Mouse (Mus musculus): ENCODE data around the gene Usp13. TPM values are rescaled to one million over a fixed set of nuclear protein-coding genes. Genes with fewer than 3 reads are reported as not detected.

The Usp13 gene
- polyA plus RNA-seq, 2 experiments = 4.9 to 5.5 TPM

GRCm38 (mm10) chr3:32965528-32965927, 148.2 kb downstream of the Usp13 start:
- DNase-seq (ENCODE audit: low spot score) (no peak), ATAC-seq (ENCODE audit: low FRiP score, low read depth) (no peak)
- H3K27ac ChIP-seq (replicated peaks; ENCODE audit: low read depth, low read length) = no peak overlapping the region
- no peaks in the 10 kb centered on the region for H3K9me3 ChIP-seq (ENCODE audit: control insufficient read depth, low read length)
- H3K27me3 ChIP-seq (ENCODE audit: control insufficient read depth, insufficient read depth, low read length) = no peaks in the 10 kb centered on the region
- H3K9ac ChIP-seq (ENCODE audit: low read depth, low read length, severe bottlenecking) = no peak overlapping the region
- TF ChIP-seq POLR2A (IDR thresholded peaks at IDR 0.05; ENCODE audit: borderline replicate concordance, extremely low read depth, insufficient read depth, insufficient read length) = no peak
- H3K4me3 ChIP-seq (replicated peaks; ENCODE audit: low read length) = no peak overlapping the region
- H3K4me1 ChIP-seq (ENCODE audit: control insufficient read depth, insufficient read depth, low read length) = no peaks in the 10 kb centered on the region
- H3K36me3 ChIP-seq (ENCODE audit: control insufficient read depth, insufficient read depth, low read length) = no peaks in the 10 kb centered on the region
- WGBS = 4% methylated on average over 2 of the region's 2 CpGs
- no peak overlapping the region for H3K4me2 ChIP-seq (replicated peaks; ENCODE audit: low read depth, low read length, severe bottlenecking)

- WGBS = 88% methylated on average over 1 of the region's 1 CpGs
- Histone ChIP-seq H3K36me3 (ENCODE audit: control insufficient read depth, insufficient read depth, low read length) (no peaks in the 10 kb centered on the region), H3K27ac (replicated peaks; ENCODE audit: low read depth, low read length) (no peak overlapping the region), H3K9me3 (ENCODE audit: control insufficient read depth, low read length) (no peaks in the 10 kb centered on the region; the same call in 1 of the 2 replicates), H3K4me1 (ENCODE audit: control insufficient read depth, insufficient read depth, low read length) (no peaks in the 10 kb centered on the region), H3K27me3 (ENCODE audit: control insufficient read depth, insufficient read depth, low read length) (no peaks in the 10 kb centered on the region), H3K4me3 (replicated peaks; ENCODE audit: low read length) (no peak overlapping the region), H3K4me2 (replicated peaks; ENCODE audit: low read depth, low read length, severe bottlenecking) (no peak overlapping the region), H3K9ac (ENCODE audit: low read depth, low read length, severe bottlenecking) (no peak overlapping the region)
- no peak for TF ChIP-seq POLR2A (IDR thresholded peaks at IDR 0.05; ENCODE audit: borderline replicate concordance, extremely low read depth, insufficient read depth, insufficient read length)
- DNase-seq (ENCODE audit: low spot score) (no peak), ATAC-seq (ENCODE audit: low FRiP score, low read depth) (no peak)
Measured at GRCm38 (mm10) chr3:32968671-32969425, 151.5 kb downstream of the Usp13 start.

GRCm38 (mm10) chr3:32970257-32970656, 152.9 kb downstream of the Usp13 start:
- Histone ChIP-seq H3K36me3 (ENCODE audit: control insufficient read depth, insufficient read depth, low read length) (no peaks in the 10 kb centered on the region), H3K9ac (ENCODE audit: low read depth, low read length, severe bottlenecking) (no peak overlapping the region), H3K4me1 (ENCODE audit: control insufficient read depth, insufficient read depth, low read length) (no peaks in the 10 kb centered on the region), H3K4me3 (replicated peaks; ENCODE audit: low read length) (no peak overlapping the region), H3K27me3 (ENCODE audit: control insufficient read depth, insufficient read depth, low read length) (no peaks in the 10 kb centered on the region), H3K4me2 (replicated peaks; ENCODE audit: low read depth, low read length, severe bottlenecking) (no peak overlapping the region), H3K27ac (replicated peaks; ENCODE audit: low read depth, low read length) (no peak overlapping the region), H3K9me3 (ENCODE audit: control insufficient read depth, low read length) (no peaks in the 10 kb centered on the region; the same call in 1 of the 2 replicates)
- 87% methylated on average over 1 of the region's 1 CpGs for WGBS
- DNase-seq (ENCODE audit: low spot score) (no peak), ATAC-seq (ENCODE audit: low FRiP score, low read depth) (no peak)
- TF ChIP-seq POLR2A (IDR thresholded peaks at IDR 0.05; ENCODE audit: borderline replicate concordance, extremely low read depth, insufficient read depth, insufficient read length) = no peak

- Histone ChIP-seq H3K27me3 (ENCODE audit: control insufficient read depth, insufficient read depth, low read length) (no peaks in the 10 kb centered on the region), H3K4me1 (ENCODE audit: control insufficient read depth, insufficient read depth, low read length) (no peaks in the 10 kb centered on the region), H3K27ac (replicated peaks; ENCODE audit: low read depth, low read length) (no peak overlapping the region), H3K9ac (ENCODE audit: low read depth, low read length, severe bottlenecking) (no peak overlapping the region), H3K9me3 (ENCODE audit: control insufficient read depth, low read length) (no peaks in the 10 kb centered on the region), H3K4me2 (replicated peaks; ENCODE audit: low read depth, low read length, severe bottlenecking) (no peak overlapping the region), H3K36me3 (ENCODE audit: control insufficient read depth, insufficient read depth, low read length) (no peaks in the 10 kb centered on the region), H3K4me3 (replicated peaks; ENCODE audit: low read length) (no peak overlapping the region)
- WGBS = 52% methylated on average over 6 of the region's 6 CpGs
- no peak for ATAC-seq (ENCODE audit: low FRiP score, low read depth)
- no peak for DNase-seq (ENCODE audit: low spot score)
- no peak for TF ChIP-seq POLR2A (IDR thresholded peaks at IDR 0.05; ENCODE audit: borderline replicate concordance, extremely low read depth, insufficient read depth, insufficient read length)
Measured at GRCm38 (mm10) chr3:32979238-32979637, 161.9 kb downstream of the Usp13 start.

- no peak overlapping the region for H3K4me3 ChIP-seq (replicated peaks; ENCODE audit: low read length)
- no peak overlapping the region for H3K9ac ChIP-seq (ENCODE audit: low read depth, low read length, severe bottlenecking)
- ATAC-seq (ENCODE audit: low FRiP score, low read depth) (no peak), DNase-seq (ENCODE audit: low spot score) (no peak)
- H3K27ac ChIP-seq (replicated peaks; ENCODE audit: low read depth, low read length) = no peak overlapping the region
- no peaks in the 10 kb centered on the region for H3K4me1 ChIP-seq (ENCODE audit: control insufficient read depth, insufficient read depth, low read length)
- H3K9me3 ChIP-seq (ENCODE audit: control insufficient read depth, low read length) = no peaks in the 10 kb centered on the region
- no peak for TF ChIP-seq POLR2A (IDR thresholded peaks at IDR 0.05; ENCODE audit: borderline replicate concordance, extremely low read depth, insufficient read depth, insufficient read length)
- no peaks in the 10 kb centered on the region for H3K36me3 ChIP-seq (ENCODE audit: control insufficient read depth, insufficient read depth, low read length)
- no peak overlapping the region for H3K4me2 ChIP-seq (replicated peaks; ENCODE audit: low read depth, low read length, severe bottlenecking)
- H3K27me3 ChIP-seq (ENCODE audit: control insufficient read depth, insufficient read depth, low read length) = no peaks in the 10 kb centered on the region
- WGBS = 17% methylated on average over 4 of the region's 4 CpGs
Measured at GRCm38 (mm10) chr3:32979981-32980380, 162.6 kb downstream of the Usp13 start.
